Mouse (Mus musculus): ENCODE measurements around the gene Obp2b. TPM values are rescaled to one million over a fixed set of nuclear protein-coding genes. Genes with fewer than 3 reads are reported as not detected.

Obp2b gene
- polyA plus RNA-seq, 1 experiment from 2014 or later = not detected

DNA sequence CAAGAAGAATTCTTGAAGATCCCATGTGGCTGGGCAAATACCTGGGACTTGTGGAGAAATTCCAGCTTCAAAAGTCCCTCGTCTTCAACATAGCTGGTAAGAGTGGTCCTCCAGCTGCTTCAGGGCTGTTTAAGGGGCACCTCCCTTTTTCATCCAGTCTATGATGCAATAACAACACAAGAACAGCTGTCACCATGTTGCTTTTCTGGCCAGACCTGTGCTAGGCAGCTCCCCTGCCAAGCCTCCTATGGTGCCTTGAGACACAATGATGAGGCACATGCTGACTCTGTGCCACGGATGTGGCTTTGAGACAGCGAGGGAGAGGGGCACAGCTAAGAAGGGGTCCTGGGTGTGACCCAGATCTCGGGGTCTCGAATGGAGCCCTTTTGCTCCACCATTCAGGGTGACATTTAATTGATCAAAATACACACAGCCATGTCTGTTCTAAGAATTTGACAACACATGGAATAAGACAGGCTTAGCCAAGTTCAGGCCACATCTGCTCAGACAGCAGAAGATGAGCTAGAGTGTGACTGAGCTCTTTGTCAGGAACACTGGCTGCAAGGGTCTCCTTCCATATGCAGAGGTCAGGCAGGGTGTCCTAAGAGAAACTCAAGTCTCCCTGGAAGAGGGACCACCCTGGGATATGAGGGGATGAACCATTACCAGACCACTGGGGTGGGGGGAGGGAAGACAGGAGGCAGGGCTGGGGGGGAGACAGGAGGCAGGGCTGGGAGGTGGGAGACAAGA lies 48.9 kb downstream of the Obp2b start:
- Histone ChIP-seq H3K4me1 (0 out of 2 replicates have a peak, but pooled peaks cover 6% of the 10 kb centered on the region), H3K27me3 (no peaks in the 10 kb centered on the region), H3K9me3 (replicated peaks) (no peaks in the 10 kb centered on the region), H3K27ac (no peak overlapping the region), H3K9ac (no peak overlapping the region), H3K36me3 (no peaks in the 10 kb centered on the region), H3K4me3 (no peak overlapping the region), H3K4me2 (replicated peaks) (no peak overlapping the region)
- ATAC-seq (ENCODE audit: low FRiP score) = no peak
- 71% methylated on average over 5 of the region's 5 CpGs for WGBS

DNA sequence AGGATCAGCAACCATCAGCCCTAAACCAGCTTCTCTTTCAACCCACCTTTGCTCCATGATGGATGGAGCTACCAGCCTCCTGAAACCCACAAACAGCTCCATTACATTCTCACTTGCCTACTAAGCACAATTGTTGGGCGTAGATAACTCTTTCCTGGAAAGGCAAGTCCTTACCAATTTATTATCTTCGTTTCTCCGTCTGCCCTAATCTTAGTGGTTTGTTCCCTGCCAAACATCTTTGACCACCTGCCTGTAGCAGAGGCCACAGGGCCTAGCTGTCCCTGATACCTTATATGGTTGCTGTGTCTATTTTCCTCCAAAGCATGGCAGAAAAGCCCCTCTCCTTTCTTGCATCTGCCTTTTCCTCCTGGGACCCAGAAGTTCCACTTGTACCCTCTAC lies 52.3 kb downstream of the Obp2b start:
- Histone ChIP-seq H3K36me3 (no peaks in the 10 kb centered on the region), H3K27ac (no peak overlapping the region), H3K4me3 (no peak overlapping the region), H3K4me2 (replicated peaks) (no peak overlapping the region), H3K9me3 (replicated peaks) (no peaks in the 10 kb centered on the region), H3K9ac (no peak overlapping the region), H3K4me1 (0 out of 2 replicates have a peak, but pooled peaks cover 6% of the 10 kb centered on the region), H3K27me3 (no peaks in the 10 kb centered on the region)
- no peak for ATAC-seq (ENCODE audit: low FRiP score)
- WGBS = 91% methylated on average over 3 of the region's 3 CpGs

Other genes with a start within 250 kb of the Obp2b start
- gene Lcn12, start 243.1 kb upstream of the Obp2b start, polyA plus RNA-seq (2016; fragmentation: Nextera tagmentation; extraction: Ambion mirVana) = not detected in 2 replicates
- gene Fbxw5, start 236.3 kb upstream of the Obp2b start, polyA plus RNA-seq (2016; fragmentation: Nextera tagmentation; extraction: Ambion mirVana) = 106 and 116 TPM in 2 replicates
- gene C8g, start 235.3 kb upstream of the Obp2b start, polyA plus RNA-seq (2016; fragmentation: Nextera tagmentation; extraction: Ambion mirVana) = 4.8 and 6.0 TPM in 2 replicates
- gene Traf2, start 190.1 kb upstream of the Obp2b start, polyA plus RNA-seq (2016; fragmentation: Nextera tagmentation; extraction: Ambion mirVana) = 25.7 and 29.6 TPM in 2 replicates
- gene Edf1, start 179.2 kb upstream of the Obp2b start, polyA plus RNA-seq (2016; fragmentation: Nextera tagmentation; extraction: Ambion mirVana) = 377 TPM in 2 replicates
- gene Mamdc4, start 162.2 kb upstream of the Obp2b start, polyA plus RNA-seq (2016; fragmentation: Nextera tagmentation; extraction: Ambion mirVana) = 4.7 and 6.7 TPM in 2 replicates
- gene Phpt1, start 161.8 kb upstream of the Obp2b start, polyA plus RNA-seq (2016; fragmentation: Nextera tagmentation; extraction: Ambion mirVana) = 131 and 162 TPM in 2 replicates
- 2.4 and 3.1 TPM in 2 replicates for gene Ajm1, start 155.3 kb upstream of the Obp2b start, polyA plus RNA-seq (2016; fragmentation: Nextera tagmentation; extraction: Ambion mirVana)
- gene Rabl6, start 128.5 kb upstream of the Obp2b start, polyA plus RNA-seq (2016; fragmentation: Nextera tagmentation; extraction: Ambion mirVana) = 70.0 and 72.3 TPM in 2 replicates
- gene Ccdc183, start 119.3 kb upstream of the Obp2b start, polyA plus RNA-seq (2016; fragmentation: Nextera tagmentation; extraction: Ambion mirVana) = 0.25 and 0.32 TPM in 2 replicates
- gene Tmem141, start 115.0 kb upstream of the Obp2b start, polyA plus RNA-seq (2016; fragmentation: Nextera tagmentation; extraction: Ambion mirVana) = 21.7 and 23.4 TPM in 2 replicates
- gene Fcna, start 109.0 kb upstream of the Obp2b start, polyA plus RNA-seq (2016; fragmentation: Nextera tagmentation; extraction: Ambion mirVana) = 0.96 and 1.3 TPM in 2 replicates
- gene Lcn8, start 83.9 kb upstream of the Obp2b start, polyA plus RNA-seq (2016; fragmentation: Nextera tagmentation; extraction: Ambion mirVana) = not detected in 2 replicates
- not detected in 2 replicates for gene Lcn5, start 79.1 kb upstream of the Obp2b start, polyA plus RNA-seq (2016; fragmentation: Nextera tagmentation; extraction: Ambion mirVana)
- not detected in 2 replicates for gene Lcn6, start 60.2 kb upstream of the Obp2b start, polyA plus RNA-seq (2016; fragmentation: Nextera tagmentation; extraction: Ambion mirVana)
- gene Lcn10, start 54.3 kb upstream of the Obp2b start, polyA plus RNA-seq (2016; fragmentation: Nextera tagmentation; extraction: Ambion mirVana) = not detected in 2 replicates
- gene Obp2a, start 37.0 kb upstream of the Obp2b start, polyA plus RNA-seq (2016; fragmentation: Nextera tagmentation; extraction: Ambion mirVana) = not detected in 2 replicates
- 97.8 and 98.7 TPM in 2 replicates for gene Bmyc, start 30.3 kb upstream of the Obp2b start, polyA plus RNA-seq (2016; fragmentation: Nextera tagmentation; extraction: Ambion mirVana)
- not detected in 2 replicates for gene Lcn3, start 28.6 kb downstream of the Obp2b start, polyA plus RNA-seq (2016; fragmentation: Nextera tagmentation; extraction: Ambion mirVana)
- gene Lcn11, start 40.0 kb downstream of the Obp2b start, polyA plus RNA-seq (2016; fragmentation: Nextera tagmentation; extraction: Ambion mirVana) = not detected in 2 replicates
- gene Gm13539, start 45.2 kb downstream of the Obp2b start, polyA plus RNA-seq (2016; fragmentation: Nextera tagmentation; extraction: Ambion mirVana) = not detected in 2 replicates
- gene Glt6d1, start 78.8 kb downstream of the Obp2b start, polyA plus RNA-seq (2016; fragmentation: Nextera tagmentation; extraction: Ambion mirVana) = not detected in 2 replicates
- not detected in 2 replicates for gene Lcn9, start 86.1 kb downstream of the Obp2b start, polyA plus RNA-seq (2016; fragmentation: Nextera tagmentation; extraction: Ambion mirVana)
- gene Sohlh1, start 110.2 kb downstream of the Obp2b start, polyA plus RNA-seq (2016; fragmentation: Nextera tagmentation; extraction: Ambion mirVana) = not detected in 2 replicates
- gene Kcnt1, start 126.7 kb downstream of the Obp2b start, polyA plus RNA-seq (2016; fragmentation: Nextera tagmentation; extraction: Ambion mirVana) = 2.9 and 4.6 TPM in 2 replicates
- gene Camsap1, start 246.3 kb downstream of the Obp2b start, polyA plus RNA-seq (2016; fragmentation: Nextera tagmentation; extraction: Ambion mirVana) = 85.5 and 92.7 TPM in 2 replicates

Measured in hindbrain, embryonic 12.5 days (tissue).